21 mouse cellular contexts compared by ENCODE assay signal in the genomic region with DNA sequence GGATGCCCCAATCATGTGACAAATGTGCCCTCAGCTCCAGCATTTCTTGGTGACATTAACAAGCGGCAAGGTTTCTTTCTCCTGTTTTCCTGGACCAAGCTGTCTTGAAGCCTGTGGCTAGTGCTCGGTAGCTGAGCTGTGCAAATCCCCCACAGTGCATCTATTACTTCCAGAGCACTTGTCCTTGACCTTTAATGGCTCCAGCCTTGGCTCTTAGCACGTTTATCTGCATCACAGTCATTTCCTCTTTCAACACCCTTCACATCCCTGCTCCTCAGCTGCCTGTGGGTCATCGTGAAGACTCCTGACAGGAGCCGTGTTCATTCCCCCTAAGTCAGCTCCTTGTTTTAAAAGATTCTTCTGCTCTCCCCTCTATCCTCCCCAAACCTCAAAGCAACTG.
DNase-seq lines count a peak whose midpoint lies in the region; ATAC-seq lines count a peak whose summit lies in the region.
"Had no signal": no experiment of that assay in that cellular context is flagged by ENCODE, and none has a peak within 500 bp of the region (broad histone marks: within the 10 kb centered on the region; RNA-seq: fewer than 3 reads in every experiment).

No protein-coding gene starts in this region.

- no peak overlapping the region for H3K27ac ChIP-seq in liver, embryonic 12.5 days
- H3K27ac ChIP-seq: forebrain, embryonic 13.5 days; heart, embryonic 10.5 days; hindbrain, postnatal 0 days; midbrain, embryonic 12.5 days had no signal

- H3K9me3 ChIP-seq in liver, embryonic 12.5 days (replicated peaks) = no peaks in the 10 kb centered on the region
- H3K9me3 ChIP-seq: forebrain, embryonic 13.5 days; heart, embryonic 10.5 days; midbrain, embryonic 12.5 days had no signal

- no peak overlapping the region for H3K4me3 ChIP-seq in liver, embryonic 12.5 days
- H3K4me3 ChIP-seq: forebrain, embryonic 13.5 days; heart, embryonic 10.5 days; midbrain, embryonic 12.5 days had no signal

- no peaks in the 10 kb centered on the region for H3K4me1 ChIP-seq in liver, embryonic 12.5 days

- no peaks in the 10 kb centered on the region for H3K36me3 ChIP-seq in liver, embryonic 12.5 days
- H3K36me3 ChIP-seq: heart, embryonic 10.5 days; midbrain, embryonic 12.5 days had no signal

- WGBS in liver, embryonic 12.5 days (ENCODE audit: insufficient replicate concordance) = 16% methylated on average over 5 of the region's 5 CpGs

- no peak for ATAC-seq in liver, embryonic 12.5 days
- no peak for ATAC-seq in monocyte, adult 5-6 weeks (replicated peaks; ENCODE audit: insufficient number of reproducible peaks, low FRiP score, low TSS enrichment, poor library complexity, severe bottlenecking)
- ATAC-seq: forebrain, embryonic 13.5 days; hindbrain, postnatal 0 days; intestine, embryonic 16.5 days had no signal

- peak; percentile 25 for DNase-seq in embryo, embryonic 10.5 days (ENCODE audit: low spot score)
- no peak for DNase-seq in embryo, embryonic 10 days (ENCODE audit: low spot score)
- DNase-seq in NIH3T3 (ENCODE audit: low read depth) = peak; percentile 31
- peak; percentile 23 to 26 for DNase-seq in adrenal gland, postnatal 36 days
- peak; percentile 32 for DNase-seq in yolk sac, embryonic 10.5 days (ENCODE audit: low spot score)
- DNase-seq: cerebellum, adult 2 months; gastrocnemius, postnatal 36 days; heart, postnatal 4 days; kidney, adult 9 months; kidney, postnatal 14 days; lung, adult 18-20 months; lung, postnatal 14 days; right cerebral cortex, postnatal 25 days; spleen, adult 18-20 months had no signal

- no peak overlapping the region for H3K4me2 ChIP-seq in liver, embryonic 12.5 days
- H3K4me2 ChIP-seq: forebrain, embryonic 13.5 days; midbrain, embryonic 12.5 days had no signal

- H3K9ac ChIP-seq in liver, embryonic 12.5 days = no peak overlapping the region
- H3K9ac ChIP-seq: forebrain, embryonic 13.5 days; midbrain, embryonic 12.5 days had no signal

- no peaks in the 10 kb centered on the region for H3K27me3 ChIP-seq in liver, embryonic 12.5 days (replicated peaks)
- H3K27me3 ChIP-seq: forebrain, embryonic 13.5 days had no signal
